Mouse (Mus musculus) intestine, embryonic 16.5 days (tissue): ENCODE results near the gene Klhl20. TPM values are rescaled to one million over a fixed set of nuclear protein-coding genes. Genes with fewer than 3 reads are reported as not detected.

Source experiments
- ATAC-seq: fragments of 200-750 bp; cut with Nextera tagmentation; 2 replicates; pipeline ENCODE4 v1.8.0; 2017; ENCODE audit warnings: moderate TSS enrichment, moderate library complexity
- H3K27ac ChIP-seq: fragments of 300-500 bp; sonication (generic); 2 replicates; pipeline ENCODE4 v1.5.1; 2014; ENCODE audit warnings: mild to moderate bottlenecking, low read length
- H3K27me3 ChIP-seq: fragments of 300-500 bp; sonication (generic); replicated peaks from 2 replicates; pipeline ENCODE4 v1.6.1; 2014; ENCODE audit warnings: low read length, control low read depth, mixed read lengths; ENCODE audit not compliant: control insufficient read depth, insufficient read depth
- H3K36me3 ChIP-seq: fragments of 300-500 bp; sonication (generic); 2 replicates; pipeline ENCODE4 v1.6.1; 2014; ENCODE audit warnings: low read length, control low read depth; ENCODE audit not compliant: control insufficient read depth, insufficient read depth
- H3K4me1 ChIP-seq: fragments of 300-500 bp; sonication (generic); 2 replicates; pipeline ENCODE4 v1.6.1; 2014; ENCODE audit warnings: low read length, control low read depth, mixed read lengths; ENCODE audit not compliant: control insufficient read depth, insufficient read depth
- H3K4me2 ChIP-seq: fragments of 300-500 bp; sonication (generic); 2 replicates; pipeline ENCODE4 v1.6.1; 2014; ENCODE audit warnings: low read depth, low read length, control low read depth
- H3K4me3 ChIP-seq: fragments of 300-500 bp; sonication (generic); 2 replicates; pipeline ENCODE4 v1.5.1; 2014; ENCODE audit warnings: mild to moderate bottlenecking, low read length
- H3K9ac ChIP-seq: fragments of 300-500 bp; sonication (generic); 2 replicates; pipeline ENCODE4 v1.6.1; 2014; ENCODE audit warnings: low read depth, low read length
- H3K9me3 ChIP-seq: fragments of 300-500 bp; sonication (generic); 2 replicates; pipeline ENCODE4 v1.6.1; 2016; ENCODE audit warnings: low read length, control low read depth; ENCODE audit not compliant: control insufficient read depth
- WGBS: fragments of 180-500 bp; shearing (Covaris S2); extraction: QIAGEN DNeasy Blood & Tissue Kit; methylation state at CpG from one replicate; pipeline ENCODE4 v1.1.7; 2014; 5-methylcytosine and 5-hydroxymethylcytosine counted together
- polyA plus RNA-seq: library from polyadenylated mRNA; unstranded; fragments of >200 nt; fragmentation: Nextera tagmentation; extraction: Ambion mirVana; gene quantifications from 2 replicates; pipeline ENCODE4 v1.2.1, GENCODE M21; 2015

Klhl20 gene
- polyA plus RNA-seq, 1 experiment from 2014 or later, result 9.9 TPM

GRCm38 (mm10) chr1:161143216-161143615 lies 11.9 kb upstream of the Klhl20 start:
- Histone ChIP-seq H3K4me2 (no peak overlapping the region), H3K4me1 (peaks cover 5% of the 10 kb centered on the region)
- WGBS, result 86% methylated on average over 7 of the region's 7 CpGs

GRCm38 (mm10) chr1:161142531-161143159 lies 11.3 kb upstream of the Klhl20 start, which contains the start of gene Ankrd45:
Gene Ankrd45, plus strand, starts transcription at chr1:161142691.
- peak; percentile 89 for ATAC-seq
- Histone ChIP-seq H3K4me2 (peak within 1 kb of the TSS; percentile 83), H3K4me1 (peaks cover 5% of the 10 kb centered on the region), H3K27me3 (no peaks in the 10 kb centered on the region), H3K27ac (no peak within 1 kb of the TSS), H3K4me3 (peak within 1 kb of the TSS; percentile 47), H3K9ac (peak within 1 kb of the TSS; percentile 49), H3K9me3 (no peaks in the 10 kb centered on the region), H3K36me3 (no peaks in the 10 kb centered on the region)
- 7% methylated on average over 33 of the region's 33 CpGs for WGBS

More at GRCm38 (mm10) chr1:161143216-161143615, 11.9 kb upstream of the Klhl20 start:
- Histone ChIP-seq H3K27me3 (no peaks in the 10 kb centered on the region), H3K27ac (no peak overlapping the region), H3K36me3 (no peaks in the 10 kb centered on the region), H3K9ac (no peak overlapping the region), H3K9me3 (no peaks in the 10 kb centered on the region), H3K4me3 (no peak overlapping the region)
- no peak for ATAC-seq

- ATAC-seq, result no peak
- H3K27me3 ChIP-seq, result no peaks in the 10 kb centered on the region
- H3K4me2 ChIP-seq, result no peak overlapping the region
- no peak overlapping the region for H3K4me3 ChIP-seq
- no peaks in the 10 kb centered on the region for H3K36me3 ChIP-seq
- peaks cover 5% of the 10 kb centered on the region for H3K4me1 ChIP-seq
- H3K9ac ChIP-seq, result no peak overlapping the region
- no peak overlapping the region for H3K27ac ChIP-seq
- no peaks in the 10 kb centered on the region for H3K9me3 ChIP-seq
- WGBS, result 79% methylated on average over 9 of the region's 9 CpGs
Measured at GRCm38 (mm10) chr1:161140026-161140762, 8.9 kb upstream of the Klhl20 start.

GRCm38 (mm10) chr1:161139496-161139895 lies 8.2 kb upstream of the Klhl20 start:
- H3K4me2 ChIP-seq, result no peak overlapping the region
- H3K27me3 ChIP-seq, result no peaks in the 10 kb centered on the region
- ATAC-seq, result no peak
- H3K4me3 ChIP-seq, result no peak overlapping the region
- H3K9me3 ChIP-seq, result no peaks in the 10 kb centered on the region
- H3K4me1 ChIP-seq, result peaks cover 5% of the 10 kb centered on the region
- WGBS, result 81% methylated on average over 2 of the region's 2 CpGs
- no peaks in the 10 kb centered on the region for H3K36me3 ChIP-seq
- no peak overlapping the region for H3K27ac ChIP-seq
- H3K9ac ChIP-seq, result no peak overlapping the region

GRCm38 (mm10) chr1:161126461-161126860 lies 4.8 kb downstream of the Klhl20 start:
- Histone ChIP-seq H3K4me1 (peaks cover 5% of the 10 kb centered on the region; the same call in 1 of the 2 replicates), H3K36me3 (no peaks in the 10 kb centered on the region), H3K9me3 (no peaks in the 10 kb centered on the region), H3K27me3 (no peaks in the 10 kb centered on the region), H3K4me3 (no peak overlapping the region), H3K4me2 (no peak overlapping the region), H3K27ac (no peak overlapping the region), H3K9ac (no peak overlapping the region)
- no peak for ATAC-seq
- WGBS, result 67% methylated on average over 1 of the region's 1 CpGs

- ATAC-seq, result no peak
- H3K4me2 ChIP-seq, result no peak overlapping the region
- no peak overlapping the region for H3K27ac ChIP-seq
- WGBS, result 91% methylated on average over 10 of the region's 10 CpGs
- no peaks in the 10 kb centered on the region for H3K4me1 ChIP-seq
- no peaks in the 10 kb centered on the region for H3K9me3 ChIP-seq
- H3K9ac ChIP-seq, result no peak overlapping the region
- no peaks in the 10 kb centered on the region for H3K36me3 ChIP-seq
- no peaks in the 10 kb centered on the region for H3K27me3 ChIP-seq
- no peak overlapping the region for H3K4me3 ChIP-seq
Measured at GRCm38 (mm10) chr1:161122661-161123418, 8.5 kb downstream of the Klhl20 start.

- Histone ChIP-seq H3K4me3 (no peak overlapping the region), H3K27me3 (no peaks in the 10 kb centered on the region), H3K9ac (no peak overlapping the region), H3K4me2 (no peak overlapping the region), H3K9me3 (no peaks in the 10 kb centered on the region), H3K36me3 (no peaks in the 10 kb centered on the region), H3K27ac (no peak overlapping the region), H3K4me1 (0 out of 2 replicates have a peak, but pooled peaks cover 2% of the 10 kb centered on the region)
- peak; percentile 42; the same call in 1 of the 2 replicates for ATAC-seq
Measured at GRCm38 (mm10) chr1:161114591-161114990, 16.7 kb downstream of the Klhl20 start.

GRCm38 (mm10) chr1:161109216-161109615 lies 22.1 kb downstream of the Klhl20 start:
- no peak for ATAC-seq
- Histone ChIP-seq H3K9me3 (no peaks in the 10 kb centered on the region), H3K4me1 (no peaks in the 10 kb centered on the region), H3K27ac (no peak overlapping the region), H3K9ac (no peak overlapping the region), H3K27me3 (no peaks in the 10 kb centered on the region), H3K36me3 (no peaks in the 10 kb centered on the region), H3K4me3 (no peak overlapping the region), H3K4me2 (no peak overlapping the region)
- 77% methylated on average over 8 of the region's 8 CpGs for whole genome bisulfite sequencing

GRCm38 (mm10) chr1:161103842-161104241 lies 27.5 kb downstream of the Klhl20 start:
- Histone ChIP-seq H3K36me3 (0 out of 2 replicates have a peak, but pooled peaks cover 5% of the 10 kb centered on the region), H3K27ac (no peak overlapping the region), H3K9ac (no peak overlapping the region), H3K27me3 (no peaks in the 10 kb centered on the region), H3K4me2 (no peak overlapping the region), H3K4me1 (no peaks in the 10 kb centered on the region), H3K9me3 (no peaks in the 10 kb centered on the region), H3K4me3 (no peak overlapping the region)
- ATAC-seq, result no peak
- 73% methylated on average over 1 of the region's 1 CpGs for WGBS
